In genomic region chr19:4511116-4511841, GRCm38 (mm10) we compare ENCODE assay signal across 9 mouse cellular contexts. TPM values are rescaled to one million over a fixed set of nuclear protein-coding genes. Genes with fewer than 3 reads are reported as not detected.
DNase-seq lines count a peak whose midpoint lies in the region; ATAC-seq and TF ChIP-seq lines count a peak whose summit lies in the region.
"Had no signal": no experiment of that assay in that cellular context is flagged by ENCODE, and none has a peak within 500 bp of the region (broad histone marks: within the 10 kb centered on the region; RNA-seq: fewer than 3 reads in every experiment).

No protein-coding gene starts in this region.

- peaks cover 28% of the 10 kb centered on the region for H3K4me1 ChIP-seq in embryonic facial prominence, embryonic 12.5 days
- H3K4me1 ChIP-seq in intestine, embryonic 16.5 days (ENCODE audit: control insufficient read depth, insufficient read depth, low read length), result peaks cover 14% of the 10 kb centered on the region
- peaks cover 21% of the 10 kb centered on the region for H3K4me1 ChIP-seq in neural tube, embryonic 12.5 days

- H3K9me3 ChIP-seq in embryonic facial prominence, embryonic 12.5 days, result no peaks in the 10 kb centered on the region
- H3K9me3 ChIP-seq in intestine, embryonic 16.5 days (ENCODE audit: control insufficient read depth, low read length), result no peaks in the 10 kb centered on the region
- H3K9me3 ChIP-seq in neural tube, embryonic 12.5 days, result no peaks in the 10 kb centered on the region

- WGBS in embryonic facial prominence, embryonic 12.5 days, result 8% methylated on average over 13 of the region's 13 CpGs
- 9% methylated on average over 13 of the region's 13 CpGs for WGBS in intestine, embryonic 16.5 days
- WGBS in neural tube, embryonic 12.5 days, result 5% methylated on average over 13 of the region's 13 CpGs

- peak overlapping the region; percentile 93 for H3K4me3 ChIP-seq in left cerebral cortex, adult 2 months
- H3K4me3 ChIP-seq in embryonic facial prominence, embryonic 12.5 days, result peak overlapping the region; percentile 63
- H3K4me3 ChIP-seq in intestine, embryonic 16.5 days (ENCODE audit: low read length), result peak overlapping the region; percentile 74
- peak overlapping the region; percentile 73 for H3K4me3 ChIP-seq in neural tube, embryonic 12.5 days

- H3K27ac ChIP-seq in left cerebral cortex, adult 2 months, result no peak overlapping the region
- H3K27ac ChIP-seq in embryonic facial prominence, embryonic 12.5 days, result no peak overlapping the region
- no peak overlapping the region for H3K27ac ChIP-seq in intestine, embryonic 16.5 days (ENCODE audit: low read length)
- H3K27ac ChIP-seq in neural tube, embryonic 12.5 days, result no peak overlapping the region

- H3K27me3 ChIP-seq in embryonic facial prominence, embryonic 12.5 days, result no peaks in the 10 kb centered on the region
- 0 out of 2 replicates have a peak, but pooled peaks cover 6% of the 10 kb centered on the region for H3K27me3 ChIP-seq in intestine, embryonic 16.5 days (replicated peaks; ENCODE audit: control insufficient read depth, insufficient read depth, low read length)
- H3K27me3 ChIP-seq in neural tube, embryonic 12.5 days (replicated peaks), result no peaks in the 10 kb centered on the region

- DNase-seq in left cerebral cortex, adult 2 months (ENCODE audit: extremely low spot score in 1 of 2, low spot score in 2 of 2), result no peak
- DNase-seq in left cerebral cortex, adult 8-10 months (ENCODE audit: low spot score in 2 of 2), result no peak
- DNase-seq in urinary bladder, adult 2 months (ENCODE audit: low spot score), result no peak
- DNase-seq in urinary bladder, adult 18-20 months (ENCODE audit: low spot score in 2 of 2), result no peak
- no peak for DNase-seq in gastrocnemius, postnatal 14 days

- no peaks in the 10 kb centered on the region for H3K36me3 ChIP-seq in embryonic facial prominence, embryonic 12.5 days
- H3K36me3 ChIP-seq in intestine, embryonic 16.5 days (ENCODE audit: control insufficient read depth, insufficient read depth, low read length), result no peaks in the 10 kb centered on the region
- no peaks in the 10 kb centered on the region for H3K36me3 ChIP-seq in neural tube, embryonic 12.5 days

- H3K4me2 ChIP-seq in embryonic facial prominence, embryonic 12.5 days (replicated peaks), result peak overlapping the region; percentile 74
- H3K4me2 ChIP-seq in intestine, embryonic 16.5 days (ENCODE audit: low read depth, low read length), result peak overlapping the region; percentile 94
- H3K4me2 ChIP-seq in neural tube, embryonic 12.5 days (replicated peaks), result peak overlapping the region; percentile 83

- ATAC-seq in embryonic facial prominence, embryonic 12.5 days (ENCODE audit: insufficient number of reproducible peaks, insufficient read depth, low FRiP score, low TSS enrichment), result no peak
- ATAC-seq in intestine, embryonic 16.5 days, result no peak
- ATAC-seq in neural tube, embryonic 12.5 days (ENCODE audit: low FRiP score, low read depth), result no peak

- peak overlapping the region; percentile 48 for H3K9ac ChIP-seq in embryonic facial prominence, embryonic 12.5 days
- peak overlapping the region; percentile 70; the same call in 1 of the 2 replicates for H3K9ac ChIP-seq in intestine, embryonic 16.5 days (ENCODE audit: low read depth, low read length)
- H3K9ac ChIP-seq in neural tube, embryonic 12.5 days, result 0 out of 2 replicates have a peak overlapping the region, but pooled peaks have one; percentile 27

- intact Hi-C loops in left cerebral cortex, adult 2 months (cut with DNase I), result loop anchor here (2.0 to 5.0 kb wide), 4 partner anchors 26 to 104 kb away; partner anchors contain the start of gene Lrfn4
- intact Hi-C loops in gastrocnemius, postnatal 14 days (cut with DNase I; ENCODE audit: low total_unique reads), result no loop called here

- no peak for TF ChIP-seq CTCF in left cerebral cortex, adult 2 months (IDR thresholded peaks at IDR 0.05)

RNA-seq across cellular contexts. Expression of gene Pcx, which starts 1.0 kb away (rescaled TPM):
- total RNA-seq in left cerebral cortex, adult 2 months (2021), result 10 to 100 TPM; 63.2 to 72.1 TPM
- total RNA-seq in left cerebral cortex, adult 8-10 months (2022), result 10 to 100 TPM; 75.7 to 85.2 (median 81.3) TPM
- 30.6 and 32.1 TPM in 2 replicates for polyA plus RNA-seq in embryonic facial prominence, embryonic 12.5 days (2016; fragmentation: Nextera tagmentation; extraction: Ambion mirVana)
- polyA plus RNA-seq in intestine, embryonic 16.5 days (2015; fragmentation: Nextera tagmentation; extraction: Ambion mirVana), result 16.6 and 17.7 TPM in 2 replicates
- 22.6 and 23.5 TPM in 2 replicates for polyA plus RNA-seq in neural tube, embryonic 12.5 days (2016; fragmentation: Nextera tagmentation; extraction: Ambion mirVana)
- 22.0 and 22.3 TPM in 2 replicates for polyA plus RNA-seq in urinary bladder, adult 2 months (2012; rRNA removed)
- 10 to 100 TPM; 16.1 to 17.4 TPM for total RNA-seq in gastrocnemius, postnatal 14 days (2021)

RNA-seq across cellular contexts. Expression of gene 2010003K11Rik, which starts 12.9 kb away (rescaled TPM):
- total RNA-seq in left cerebral cortex, adult 2 months (2021), result not detected
- total RNA-seq in left cerebral cortex, adult 8-10 months (2022), result not detected
- polyA plus RNA-seq in embryonic facial prominence, embryonic 12.5 days (2016; fragmentation: Nextera tagmentation; extraction: Ambion mirVana), result not detected in 2 replicates
- 21.6 and 35.7 TPM in 2 replicates for polyA plus RNA-seq in intestine, embryonic 16.5 days (2015; fragmentation: Nextera tagmentation; extraction: Ambion mirVana)
- not detected in 2 replicates for polyA plus RNA-seq in neural tube, embryonic 12.5 days (2016; fragmentation: Nextera tagmentation; extraction: Ambion mirVana)
- 0.25 and 0.66 TPM in 2 replicates for polyA plus RNA-seq in urinary bladder, adult 2 months (2012; rRNA removed)
- not detected for total RNA-seq in gastrocnemius, postnatal 14 days (2021)
- total RNA-seq: common myeloid progenitor, adult 5-6 weeks had no signal

RNA-seq across cellular contexts. Expression of gene Syt12, which starts 34.0 kb away (rescaled TPM):
- total RNA-seq in left cerebral cortex, adult 2 months (2021), result 10 to 100 TPM; 36.8 to 39.8 TPM
- 10 to 100 TPM; 37.0 to 40.8 (median 38.8) TPM for total RNA-seq in left cerebral cortex, adult 8-10 months (2022)
- polyA plus RNA-seq in embryonic facial prominence, embryonic 12.5 days (2016; fragmentation: Nextera tagmentation; extraction: Ambion mirVana), result 2.1 and 2.3 TPM in 2 replicates
- polyA plus RNA-seq in intestine, embryonic 16.5 days (2015; fragmentation: Nextera tagmentation; extraction: Ambion mirVana), result 0.34 and 0.36 TPM in 2 replicates
- polyA plus RNA-seq in neural tube, embryonic 12.5 days (2016; fragmentation: Nextera tagmentation; extraction: Ambion mirVana), result 1.7 and 1.9 TPM in 2 replicates
- polyA plus RNA-seq in urinary bladder, adult 2 months (2012; rRNA removed), result 0.27 and 0.70 TPM in 2 replicates
- 1 to 10 TPM; 2.1 to 5.4 TPM for total RNA-seq in gastrocnemius, postnatal 14 days (2021)
- total RNA-seq: common myeloid progenitor, adult 5-6 weeks had no signal

Comparison
In these comparisons a context has a peak if more than half of its experiments do, and no peak if none do; other contexts are left out.
1. RNA of gene 2010003K11Rik, which starts 12.9 kb away (polyA plus RNA-seq): 21.6 to 35.7 TPM in intestine, embryonic 16.5 days; 0.25 to 0.66 TPM in urinary bladder, adult 2 months, not detected in embryonic facial prominence, embryonic 12.5 days and not detected in neural tube, embryonic 12.5 days; every median in the first group is over 10 times any median in the second.
2. Peak in every context shown above with its lines, with median percentiles within 50 percentile points of each other: H3K4me3 ChIP-seq, H3K4me2 ChIP-seq and H3K9ac ChIP-seq.